21 mouse cellular contexts compared by ENCODE assay signal in genomic region chr10:27468274-27468673, GRCm38 (mm10).
DNase-seq lines count a peak whose midpoint lies in the region; ATAC-seq and TF ChIP-seq lines count a peak whose summit lies in the region.
"Had no signal": no experiment of that assay in that cellular context is flagged by ENCODE, and none has a peak within 500 bp of the region (broad histone marks: within the 10 kb centered on the region; RNA-seq: fewer than 3 reads in every experiment).

No protein-coding gene starts in this region.

- DNase-seq in forebrain, embryonic 14.5 days (ENCODE audit: low spot score), result peak; percentile 77
- no peak for DNase-seq in hindbrain, embryonic 14.5 days (ENCODE audit: low spot score)
- DNase-seq in urinary bladder, postnatal 25 days (ENCODE audit: low spot score), result no peak
- no peak for DNase-seq in embryonic facial prominence, embryonic 10.5 days (ENCODE audit: low spot score)
- DNase-seq: adrenal gland, adult 8-10 months; cerebellum, adult 11-12 months; cerebellum, postnatal 25 days; heart, postnatal 10 days; kidney, adult 8-10 months; kidney, postnatal 14 days; layer of hippocampus, adult 9-11 months; liver, postnatal 0 days; lung, postnatal 10 days; retina, postnatal 1 day; right cerebral cortex, postnatal 4 days had no signal

- no peaks in the 10 kb centered on the region for H3K4me1 ChIP-seq in midbrain, embryonic 13.5 days (replicated peaks)
- H3K4me1 ChIP-seq in midbrain, embryonic 15.5 days, result no peaks in the 10 kb centered on the region
- 0 out of 2 replicates have a peak, but pooled peaks cover 2% of the 10 kb centered on the region for H3K4me1 ChIP-seq in forebrain, embryonic 14.5 days (ENCODE audit: control insufficient read depth, insufficient read depth, low read length)
- no peaks in the 10 kb centered on the region for H3K4me1 ChIP-seq in hindbrain, embryonic 14.5 days (replicated peaks; ENCODE audit: control insufficient read depth, insufficient read depth, low read length)
- H3K4me1 ChIP-seq in intestine, postnatal 0 days (replicated peaks; ENCODE audit: control insufficient read depth, insufficient read depth, low read length), result no peaks in the 10 kb centered on the region
- no peaks in the 10 kb centered on the region for H3K4me1 ChIP-seq in embryonic facial prominence, embryonic 10.5 days
- H3K4me1 ChIP-seq: limb, embryonic 10.5 days; megakaryocyte, embryonic 14.5 days had no signal

- H3K4me2 ChIP-seq in midbrain, embryonic 13.5 days (replicated peaks), result no peak overlapping the region
- H3K4me2 ChIP-seq in midbrain, embryonic 15.5 days, result no peak overlapping the region
- no peak overlapping the region for H3K4me2 ChIP-seq in forebrain, embryonic 14.5 days (ENCODE audit: low read length)
- H3K4me2 ChIP-seq in hindbrain, embryonic 14.5 days (replicated peaks), result no peak overlapping the region
- H3K4me2 ChIP-seq in intestine, postnatal 0 days (replicated peaks; ENCODE audit: low read depth), result no peak overlapping the region
- H3K4me2 ChIP-seq: heart, embryonic 11.5 days had no signal

- TF ChIP-seq CTCF in intestine, postnatal 0 days (IDR thresholded peaks at IDR 0.05; ENCODE audit: low read depth), result no peak

- H3K4me3 ChIP-seq in midbrain, embryonic 13.5 days (replicated peaks), result no peak overlapping the region
- H3K4me3 ChIP-seq in midbrain, embryonic 15.5 days, result no peak overlapping the region
- no peak overlapping the region for H3K4me3 ChIP-seq in forebrain, embryonic 14.5 days (ENCODE audit: low read depth, low read length)
- H3K4me3 ChIP-seq in hindbrain, embryonic 14.5 days (replicated peaks; ENCODE audit: low read length), result no peak overlapping the region
- no peak overlapping the region for H3K4me3 ChIP-seq in intestine, postnatal 0 days (ENCODE audit: low read depth, low read length)
- H3K4me3 ChIP-seq in embryonic facial prominence, embryonic 10.5 days, result no peak overlapping the region
- H3K4me3 ChIP-seq: limb, embryonic 10.5 days; megakaryocyte, embryonic 14.5 days had no signal

- no peaks in the 10 kb centered on the region for H3K36me3 ChIP-seq in midbrain, embryonic 13.5 days
- H3K36me3 ChIP-seq in midbrain, embryonic 15.5 days (replicated peaks), result no peaks in the 10 kb centered on the region
- no peaks in the 10 kb centered on the region for H3K36me3 ChIP-seq in forebrain, embryonic 14.5 days (ENCODE audit: control insufficient read depth, insufficient read depth, low read length)
- no peaks in the 10 kb centered on the region for H3K36me3 ChIP-seq in hindbrain, embryonic 14.5 days (replicated peaks; ENCODE audit: control insufficient read depth, insufficient read depth)
- H3K36me3 ChIP-seq in intestine, postnatal 0 days (ENCODE audit: control insufficient read depth, insufficient read depth), result no peaks in the 10 kb centered on the region
- no peaks in the 10 kb centered on the region for H3K36me3 ChIP-seq in embryonic facial prominence, embryonic 10.5 days (replicated peaks)
- H3K36me3 ChIP-seq: limb, embryonic 10.5 days had no signal

- no peaks in the 10 kb centered on the region for H3K9me3 ChIP-seq in midbrain, embryonic 13.5 days
- no peaks in the 10 kb centered on the region for H3K9me3 ChIP-seq in midbrain, embryonic 15.5 days
- no peaks in the 10 kb centered on the region for H3K9me3 ChIP-seq in forebrain, embryonic 14.5 days (replicated peaks; ENCODE audit: control insufficient read depth, low read length)
- no peaks in the 10 kb centered on the region for H3K9me3 ChIP-seq in hindbrain, embryonic 14.5 days (ENCODE audit: control insufficient read depth, low read length)
- no peaks in the 10 kb centered on the region for H3K9me3 ChIP-seq in intestine, postnatal 0 days (ENCODE audit: control insufficient read depth)
- H3K9me3 ChIP-seq in embryonic facial prominence, embryonic 10.5 days, result no peaks in the 10 kb centered on the region
- H3K9me3 ChIP-seq: limb, embryonic 10.5 days; megakaryocyte, embryonic 14.5 days had no signal

- peak; percentile 65; the same call in 1 of the 2 replicates for ATAC-seq in midbrain, embryonic 13.5 days
- ATAC-seq in midbrain, embryonic 15.5 days (replicated peaks), result no peak
- ATAC-seq in forebrain, embryonic 14.5 days, result peak; percentile 91
- ATAC-seq in hindbrain, embryonic 14.5 days (ENCODE audit: low FRiP score), result peak; percentile 60; the same call in 1 of the 2 replicates
- no peak for ATAC-seq in intestine, postnatal 0 days
- ATAC-seq: liver, postnatal 0 days had no signal

- H3K9ac ChIP-seq in midbrain, embryonic 13.5 days (replicated peaks), result no peak overlapping the region
- H3K9ac ChIP-seq in midbrain, embryonic 15.5 days, result no peak overlapping the region
- H3K9ac ChIP-seq in forebrain, embryonic 14.5 days (ENCODE audit: low read length), result no peak overlapping the region
- no peak overlapping the region for H3K9ac ChIP-seq in hindbrain, embryonic 14.5 days
- no peak overlapping the region for H3K9ac ChIP-seq in intestine, postnatal 0 days (ENCODE audit: low read depth, low read length)
- H3K9ac ChIP-seq: liver, postnatal 0 days had no signal

- WGBS in midbrain, embryonic 13.5 days, result 64% methylated on average over 1 of the region's 1 CpGs
- WGBS in midbrain, embryonic 15.5 days, result 40% methylated on average over 1 of the region's 1 CpGs
- 17% methylated on average over 1 of the region's 1 CpGs for WGBS in forebrain, embryonic 14.5 days
- 19% methylated on average over 1 of the region's 1 CpGs for WGBS in hindbrain, embryonic 14.5 days
- WGBS in intestine, postnatal 0 days, result 88% methylated on average over 1 of the region's 1 CpGs
- 88% methylated on average over 1 of the region's 1 CpGs for WGBS in embryonic facial prominence, embryonic 10.5 days

- H3K27me3 ChIP-seq in midbrain, embryonic 13.5 days, result no peaks in the 10 kb centered on the region
- H3K27me3 ChIP-seq in midbrain, embryonic 15.5 days (replicated peaks), result no peaks in the 10 kb centered on the region
- no peaks in the 10 kb centered on the region for H3K27me3 ChIP-seq in forebrain, embryonic 14.5 days (replicated peaks; ENCODE audit: control insufficient read depth, insufficient read depth, low read length)
- H3K27me3 ChIP-seq in hindbrain, embryonic 14.5 days (ENCODE audit: control insufficient read depth, insufficient read depth, low read length), result no peaks in the 10 kb centered on the region
- H3K27me3 ChIP-seq in intestine, postnatal 0 days (replicated peaks; ENCODE audit: control insufficient read depth, insufficient read depth, low read length), result no peaks in the 10 kb centered on the region
- H3K27me3 ChIP-seq in embryonic facial prominence, embryonic 10.5 days (replicated peaks; ENCODE audit: low read depth, poor library complexity, severe bottlenecking), result no peaks in the 10 kb centered on the region
- H3K27me3 ChIP-seq: megakaryocyte, embryonic 14.5 days had no signal

- no peak overlapping the region for H3K27ac ChIP-seq in midbrain, embryonic 13.5 days
- H3K27ac ChIP-seq in midbrain, embryonic 15.5 days, result no peak overlapping the region
- H3K27ac ChIP-seq in forebrain, embryonic 14.5 days (ENCODE audit: low read depth, low read length), result no peak overlapping the region
- no peak overlapping the region for H3K27ac ChIP-seq in hindbrain, embryonic 14.5 days
- no peak overlapping the region for H3K27ac ChIP-seq in intestine, postnatal 0 days (ENCODE audit: low read depth, low read length)
- H3K27ac ChIP-seq in embryonic facial prominence, embryonic 10.5 days (replicated peaks), result no peak overlapping the region
- H3K27ac ChIP-seq: limb, embryonic 10.5 days had no signal

Comparison
In these comparisons a context has a peak if more than half of its experiments do, and no peak if none do; other contexts are left out.
1. ATAC-seq: peak in midbrain, embryonic 13.5 days (single experiment), forebrain, embryonic 14.5 days (single experiment) and hindbrain, embryonic 14.5 days (single experiment); none in midbrain, embryonic 15.5 days (single experiment) and intestine, postnatal 0 days (single experiment).